Mouse (Mus musculus): ENCODE data around the gene Npb.

The Npb gene

Small RNAs within 50 kb of the gene (microRNA-seq; reads per million reads assigned to microRNA genes)
- gene Mir6936 = 0 to 0.86 reads per million in 2 experiments
